Mouse (Mus musculus) cerebellum, adult 2 months (tissue): ENCODE data around the gene Csrp1. TPM values are rescaled to one million over a fixed set of nuclear protein-coding genes. Genes with fewer than 3 reads are reported as not detected.

Experiments used
- DNase-seq, 2 experiments: peaks; one replicate each; pipeline ENCODE4 v3.0.0; 2021
- H3K27ac ChIP-seq: fragments of 200-500 bp; 2 replicates; pipeline ENCODE4 v1.5.1; 2012; ENCODE audit warnings: low read length, control low read depth, inconsistent platforms; ENCODE audit not compliant: insufficient read depth
- H3K27me3 ChIP-seq: fragments of 200-500 bp; 2 replicates; pipeline ENCODE4 v1.6.1; 2012; ENCODE audit warnings: inconsistent platforms, mild to moderate bottlenecking, low read length, moderate library complexity; ENCODE audit not compliant: control insufficient read depth, insufficient read depth
- H3K4me1 ChIP-seq: fragments of 200-500 bp; 2 replicates; pipeline ENCODE4 v1.6.1; 2011; ENCODE audit warnings: low read length; ENCODE audit not compliant: control insufficient read depth, insufficient read depth
- H3K4me3 ChIP-seq: fragments of 200-500 bp; replicated peaks from 2 replicates; pipeline ENCODE3; 2011; ENCODE audit warnings: mild to moderate bottlenecking, low read depth, low read length, control low read depth; ENCODE audit not compliant: insufficient read depth
- CTCF ChIP-seq: fragments of 200-500 bp; IDR thresholded peaks from 2 replicates; pipeline ENCODE4 v1.5.1; 2011; ENCODE audit warnings: low read depth, mild to moderate bottlenecking, control low read depth, low read length, moderate library complexity, borderline replicate concordance; ENCODE audit not compliant: insufficient read depth
- POLR2A ChIP-seq: fragments of 200-500 bp; IDR thresholded peaks from 2 replicates; pipeline ENCODE4 v1.6.1; 2011; ENCODE audit warnings: low read length, control low read depth, borderline replicate concordance; ENCODE audit not compliant: insufficient read depth
- whole genome bisulfite sequencing: fragments of 180-500 bp; shearing (Covaris S2); methylation state at CpG from one replicate; pipeline ENCODE4 v1.1.7; 2018; 5-methylcytosine and 5-hydroxymethylcytosine counted together
- polyA plus RNA-seq: library from polyadenylated mRNA; depleted of rRNA; stranded (reverse); fragments of >200 nt; gene quantifications from 2 replicates; pipeline ENCODE4 v1.2.3, GENCODE M21; 2012; rRNA removed

Gene Csrp1
- polyA plus RNA-seq, 1 experiment, result 434 TPM

- H3K4me3 ChIP-seq, result no peak overlapping the region
- H3K27ac ChIP-seq, result no peak overlapping the region
- H3K4me1 ChIP-seq, result no peaks in the 10 kb centered on the region; the same call in 1 of the 2 replicates
- 100% methylated on average over 1 of the region's 1 CpGs for WGBS
- no peaks in the 10 kb centered on the region for H3K27me3 ChIP-seq
- DNase-seq, result no peak
- TF ChIP-seq CTCF (no peak), POLR2A (no peak)
Observed at GRCm38 (mm10) chr1:135798492-135798891, 78.6 kb downstream of the Csrp1 start.

GRCm38 (mm10) chr1:135799109-135799627 lies 79.3 kb downstream of the Csrp1 start:
- H3K27me3 ChIP-seq, result no peaks in the 10 kb centered on the region
- 73% methylated on average over 8 of the region's 8 CpGs for WGBS
- TF ChIP-seq CTCF (no peak), POLR2A (no peak)

GRCm38 (mm10) chr1:135800192-135800950 lies 80.5 kb downstream of the Csrp1 start:
- no peaks in the 10 kb centered on the region for H3K27me3 ChIP-seq
- no peak for DNase-seq
- H3K4me3 ChIP-seq, result no peak overlapping the region
- TF ChIP-seq CTCF (no peak), POLR2A (no peak)
- WGBS, result 45% methylated on average over 8 of the region's 8 CpGs
- H3K27ac ChIP-seq, result no peak overlapping the region
- H3K4me1 ChIP-seq, result no peaks in the 10 kb centered on the region; the same call in 1 of the 2 replicates

More at GRCm38 (mm10) chr1:135799109-135799627, 79.3 kb downstream of the Csrp1 start:
- no peak for DNase-seq
- H3K4me3 ChIP-seq, result no peak overlapping the region
- no peaks in the 10 kb centered on the region; the same call in 1 of the 2 replicates for H3K4me1 ChIP-seq
- no peak overlapping the region for H3K27ac ChIP-seq

Other genes with a start within 250 kb of the Csrp1 start
- gene Nav1, start 112.8 kb upstream of the Csrp1 start, polyA plus RNA-seq, result 24.7 and 26.8 TPM in 2 replicates
- 72.7 and 93.0 TPM in 2 replicates for gene Phlda3, start 46.1 kb downstream of the Csrp1 start, polyA plus RNA-seq
- gene Tnni1, start 59.4 kb downstream of the Csrp1 start, polyA plus RNA-seq, result 22.1 and 25.9 TPM in 2 replicates
- 0.76 and 1.2 TPM in 2 replicates for gene Lad1, start 98.5 kb downstream of the Csrp1 start, polyA plus RNA-seq
- gene Tnnt2, start 116.3 kb downstream of the Csrp1 start, polyA plus RNA-seq, result 1.4 and 2.8 TPM in 2 replicates
- gene Pkp1, start 199.1 kb downstream of the Csrp1 start, polyA plus RNA-seq, result 0.07 and 0.08 TPM in 2 replicates